Mouse (Mus musculus): ENCODE data around the gene A630023A22Rik. TPM values are rescaled to one million over a fixed set of nuclear protein-coding genes. Genes with fewer than 3 reads are reported as not detected.

The A630023A22Rik gene
- not detected in 2 replicates for polyA plus RNA-seq (2012)

GRCm38 (mm10) chr14:34102601-34103000 is at the start of gene A630023A22Rik:
TSS of gene A630023A22Rik (minus strand) at chr14:34102754.

DNA sequence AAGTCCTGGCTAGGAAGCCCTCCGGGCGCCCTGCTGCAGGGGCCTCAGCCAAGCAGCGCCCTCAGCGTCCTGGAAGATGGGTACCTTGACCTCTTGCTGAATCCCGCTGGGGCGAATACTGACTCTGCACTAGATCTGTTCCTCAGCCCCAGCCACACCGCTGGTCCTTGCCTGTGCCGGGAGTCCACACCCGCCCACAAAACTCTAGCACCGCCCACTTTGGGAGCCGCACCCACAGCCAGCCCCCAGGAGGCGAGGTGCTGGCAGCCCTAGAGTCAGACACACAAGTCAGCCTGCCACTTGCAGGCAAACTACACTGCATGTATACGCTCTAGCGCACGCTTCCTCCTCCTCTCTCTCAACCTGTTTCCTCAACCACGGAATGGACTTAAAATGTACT is 49.8 kb upstream of the A630023A22Rik start, which contains the start of gene Npy4r:
Gene Npy4r, minus strand, starts transcription at position 148 of the 400 bp plus-strand sequence.

DNA sequence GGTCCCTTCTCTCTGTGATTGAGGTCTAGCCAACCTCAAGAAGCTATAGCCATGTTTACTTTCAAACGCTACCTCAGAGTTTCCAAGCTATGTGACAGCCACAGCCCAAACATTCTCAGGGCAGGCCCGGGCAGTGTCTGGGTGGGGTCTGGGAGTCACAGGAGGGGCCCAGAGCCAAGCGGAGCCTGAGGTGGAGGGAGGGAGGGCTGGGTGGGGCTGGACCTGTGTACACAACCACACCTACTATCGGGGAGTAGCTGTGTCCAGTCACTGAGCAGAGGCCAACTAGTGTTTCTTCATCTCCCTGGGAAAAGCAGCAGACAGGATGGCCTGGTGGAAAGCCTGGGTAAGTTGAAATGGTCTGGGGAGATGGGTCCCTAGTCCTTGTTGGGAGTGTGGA is 16.8 kb downstream of the A630023A22Rik start, which contains the start of gene Anxa8:
Gene Anxa8, plus strand, starts transcription at position 251 of the 400 bp plus-strand sequence.

GRCm38 (mm10) chr14:34052516-34052915 is 50.0 kb downstream of the A630023A22Rik start, which contains the start of gene Antxrl:
TSS of gene Antxrl (plus strand) at chr14:34052707.

GRCm38 (mm10) chr14:34016381-34016780 is 86.2 kb downstream of the A630023A22Rik start, which contains the start of gene Gm5460:
TSS of gene Gm5460 (plus strand) at chr14:34016758.

GRCm38 (mm10) chr14:34015063-34015462 is 87.5 kb downstream of the A630023A22Rik start, which contains the start of gene Gm30083:
TSS of gene Gm30083 (minus strand) at chr14:34015182.

Other genes starting within 250 kb of the A630023A22Rik start
- gene Gdf10, start 179.2 kb downstream of the A630023A22Rik start, polyA plus RNA-seq (2012): not detected in 2 replicates
- 0.03 and 0.05 TPM in 2 replicates for gene Gdf2, start 161.7 kb downstream of the A630023A22Rik start, polyA plus RNA-seq (2012)
- gene Rbp3, start 148.8 kb downstream of the A630023A22Rik start, polyA plus RNA-seq (2012): not detected in 2 replicates
- gene Zfp488, start 124.0 kb downstream of the A630023A22Rik start, polyA plus RNA-seq (2012): not detected in 2 replicates
- not detected in 2 replicates for gene Gm30083, start 87.6 kb downstream of the A630023A22Rik start, polyA plus RNA-seq (2012)
- not detected in 2 replicates for gene Gm5460, start 86.0 kb downstream of the A630023A22Rik start, polyA plus RNA-seq (2012)
- not detected in 2 replicates for gene Antxrl, start 50.0 kb downstream of the A630023A22Rik start, polyA plus RNA-seq (2012)
- not detected in 2 replicates for gene Anxa8, start 16.8 kb downstream of the A630023A22Rik start, polyA plus RNA-seq (2012)
- gene Npy4r, start 49.7 kb upstream of the A630023A22Rik start, polyA plus RNA-seq (2012): not detected in 2 replicates
- 0.04 and 0.74 TPM in 2 replicates for gene Gprin2, start 98.9 kb upstream of the A630023A22Rik start, polyA plus RNA-seq (2012)
- not detected in 2 replicates for gene Syt15, start 116.8 kb upstream of the A630023A22Rik start, polyA plus RNA-seq (2012)
- gene Shld2, start 207.7 kb upstream of the A630023A22Rik start, polyA plus RNA-seq (2012): 6.7 and 6.9 TPM in 2 replicates
- 102 and 105 TPM in 2 replicates for gene Glud1, start 208.0 kb upstream of the A630023A22Rik start, polyA plus RNA-seq (2012)

Data from megakaryocyte-erythroid progenitor cell, adult 5 weeks (primary cell).